Comparison of ENCODE assay signal across 22 mouse cellular contexts in genomic region chr5:114673114-114673513, GRCm38 (mm10). TPM values are rescaled to one million over a fixed set of nuclear protein-coding genes. Genes with fewer than 3 reads are reported as not detected.
A peak's percentile ranks its signal among the peaks of the same experiment; 100 is the strongest.
DNase-seq lines count a peak whose midpoint lies in the region; TF ChIP-seq lines count a peak whose summit lies in the region.
"Had no signal": no experiment of that assay in that cellular context is flagged by ENCODE, and none has a peak within 500 bp of the region (broad histone marks: within the 10 kb centered on the region; RNA-seq: fewer than 3 reads in every experiment).

No protein-coding gene starts in this region.

- DNase-seq in cerebellum, adult 9-10 months = peak; percentile 15
- DNase-seq in cerebellum, adult 9-11 months = no peak
- DNase-seq in left cerebral cortex, adult 2 months (ENCODE audit: extremely low spot score in 1 of 2, low spot score in 2 of 2) = no peak
- DNase-seq in left cerebral cortex, postnatal 10 days (ENCODE audit: extremely low spot score in 1 of 2, low spot score in 2 of 2) = no peak
- no peak for DNase-seq in thymus, adult 2 months
- DNase-seq in thymus, postnatal 0 days (ENCODE audit: low spot score) = no peak
- no peak for DNase-seq in thymus, postnatal 36 days
- DNase-seq in right cerebral cortex, postnatal 36 days (ENCODE audit: low spot score in 2 of 2) = no peak
- DNase-seq: adrenal gland, adult 2 months; cerebellum, adult 18-20 months; gastrocnemius, postnatal 25 days; heart, postnatal 14 days; kidney, adult 11 months; kidney, postnatal 10 days; lung, adult 2 months; midbrain, embryonic 14.5 days; retina, postnatal 1 day; thymus, postnatal 4 days had no signal

- H3K4me3 ChIP-seq in left cerebral cortex, adult 2 months = no peak overlapping the region
- no peak overlapping the region for H3K4me3 ChIP-seq in thymus, adult 2 months (ENCODE audit: control insufficient read depth, insufficient read depth, low read length)
- H3K4me3 ChIP-seq: embryonic facial prominence, embryonic 13.5 days; heart, embryonic 10.5 days; stomach, embryonic 15.5 days had no signal

- peak; percentile 9 for TF ChIP-seq CTCF in left cerebral cortex, adult 2 months (IDR thresholded peaks at IDR 0.05)
- 0 out of 2 replicates have a peak, but pooled peaks have one; percentile 13 for TF ChIP-seq CTCF in thymus, adult 2 months (IDR thresholded peaks at IDR 0.05; ENCODE audit: borderline replicate concordance, control insufficient read depth, extremely low read depth, insufficient read depth, low read length, poor library complexity)

- H3K36me3 ChIP-seq in thymus, adult 2 months (ENCODE audit: control insufficient read depth, insufficient read depth, low read length) = peaks cover 37% of the 10 kb centered on the region

- H3K27me3 ChIP-seq in thymus, adult 2 months (ENCODE audit: control insufficient read depth, insufficient read depth, low read length) = no peaks in the 10 kb centered on the region
- H3K27me3 ChIP-seq: embryonic facial prominence, embryonic 13.5 days; stomach, embryonic 15.5 days had no signal

- H3K4me1 ChIP-seq in thymus, adult 2 months (replicated peaks; ENCODE audit: control insufficient read depth, insufficient read depth, low read length) = no peaks in the 10 kb centered on the region
- H3K4me1 ChIP-seq: stomach, embryonic 15.5 days had no signal

- 98% methylated on average over 13 of the region's 13 CpGs for WGBS in thymus, adult 2 months

- TF ChIP-seq POLR2A in thymus, adult 2 months (IDR thresholded peaks at IDR 0.05; ENCODE audit: control insufficient read depth, extremely low read depth, insufficient read depth, low read length, poor library complexity) = no peak

- intact Hi-C loops in left cerebral cortex, adult 2 months (cut with DNase I) = no loop called here
- intact Hi-C loops in left cerebral cortex, postnatal 10 days (cut with DNase I) = no loop called here

- no peak overlapping the region for H3K27ac ChIP-seq in left cerebral cortex, adult 2 months
- no peak overlapping the region for H3K27ac ChIP-seq in thymus, adult 2 months (ENCODE audit: control insufficient read depth, insufficient read depth, low read length)
- H3K27ac ChIP-seq: embryonic facial prominence, embryonic 13.5 days; heart, embryonic 10.5 days; hindbrain, embryonic 14.5 days; stomach, embryonic 15.5 days had no signal

RNA-seq across cellular contexts. Expression of gene Trpv4, which starts 14.9 kb away (rescaled TPM):
- 1 to 10 TPM; 1.8 to 2.2 TPM for total RNA-seq in left cerebral cortex, adult 2 months (2021)
- under 1 TPM; 0.64 to 0.79 TPM for total RNA-seq in left cerebral cortex, postnatal 10 days (2021)
- 4.2 and 6.5 TPM in 2 replicates for polyA plus RNA-seq in thymus, adult 2 months (2012; rRNA removed)
- polyA plus RNA-seq in thymus, postnatal 0 days (2015; fragmentation: Nextera tagmentation; extraction: Ambion mirVana) = 1.1 TPM in 2 replicates

RNA-seq across cellular contexts. Expression of gene Gltp, which starts 17.7 kb away (rescaled TPM):
- total RNA-seq in left cerebral cortex, adult 2 months (2021) = 10 to 100 TPM; 21.8 to 22.4 TPM
- total RNA-seq in left cerebral cortex, postnatal 10 days (2021) = 10 to 100 TPM; 20.5 to 23.2 TPM
- 237 and 275 TPM in 2 replicates for polyA plus RNA-seq in thymus, adult 2 months (2012; rRNA removed)
- 134 and 147 TPM in 2 replicates for polyA plus RNA-seq in thymus, postnatal 0 days (2015; fragmentation: Nextera tagmentation; extraction: Ambion mirVana)

RNA-seq across cellular contexts. Expression of gene Tchp, which starts 34.4 kb away (rescaled TPM):
- total RNA-seq in left cerebral cortex, adult 2 months (2021) = 10 to 100 TPM; 13.9 to 15.6 TPM
- 10 to 100 TPM; 13.0 to 15.4 TPM for total RNA-seq in left cerebral cortex, postnatal 10 days (2021)
- 24.4 and 25.6 TPM in 2 replicates for polyA plus RNA-seq in thymus, adult 2 months (2012; rRNA removed)
- 9.8 and 10.8 TPM in 2 replicates for polyA plus RNA-seq in thymus, postnatal 0 days (2015; fragmentation: Nextera tagmentation; extraction: Ambion mirVana)
